Mouse (Mus musculus) lung, postnatal 36 days (tissue): ENCODE measurements at regions not wholly inside any gene's neighbourhood (a gene's known extent, or its start where the extent isn't known, plus 50 kb on each side); places are given as distances from the start of the nearest gene placed in this dataset.

ENCODE experiments used
- DNase-seq: peaks from one replicate; pipeline ENCODE4 v3.0.0; 2022; ENCODE audit warnings: mixed read lengths

GRCm38 (mm10) chr12:59582587-59582986 lies 363.1 kb upstream of the Fbxo33 start:
- no peak for DNase-seq

- DNase-seq = no peak
These were observed 360.2 kb upstream of the Fbxo33 start for GRCm38 (mm10) chr12:59579694-59580093.

- DNase-seq = no peak
These were observed 344.4 kb upstream of the Fbxo33 start for GRCm38 (mm10) chr12:59563960-59564359.

- DNase-seq = no peak
These were observed 320.3 kb upstream of the Fbxo33 start for GRCm38 (mm10) chr12:59539788-59540187.

GRCm38 (mm10) chr12:59530521-59530920 lies 311.0 kb upstream of the Fbxo33 start:
- no peak for DNase-seq

GRCm38 (mm10) chr12:59523368-59523767 lies 303.8 kb upstream of the Fbxo33 start:
- DNase-seq = no peak

- DNase-seq = no peak
These were observed 302.4 kb upstream of the Fbxo33 start for GRCm38 (mm10) chr12:59521946-59522345.

- DNase-seq = no peak
These were observed 290.3 kb upstream of the Fbxo33 start for GRCm38 (mm10) chr12:59509857-59510256.

- DNase-seq = no peak
These were observed 289.6 kb upstream of the Fbxo33 start for GRCm38 (mm10) chr12:59509175-59509574.

- DNase-seq = no peak
These were observed 287.9 kb upstream of the Fbxo33 start for GRCm38 (mm10) chr12:59507431-59507830.

GRCm38 (mm10) chr12:59497434-59497833 lies 277.9 kb upstream of the Fbxo33 start:
- DNase-seq = no peak

- DNase-seq = no peak
These were observed 268.5 kb upstream of the Fbxo33 start for GRCm38 (mm10) chr12:59488019-59488418.

- no peak for DNase-seq
These were observed 268.0 kb upstream of the Fbxo33 start for GRCm38 (mm10) chr12:59487507-59487906.

GRCm38 (mm10) chr12:59460997-59461961 lies 241.8 kb upstream of the Fbxo33 start:
- DNase-seq = no peak

- DNase-seq = peak; percentile 0
These were observed 236.8 kb upstream of the Fbxo33 start for GRCm38 (mm10) chr12:59456175-59456851.

- DNase-seq = no peak
These were observed 195.5 kb upstream of the Fbxo33 start for GRCm38 (mm10) chr12:59415051-59415450.

GRCm38 (mm10) chr12:59411491-59411890 lies 192.0 kb upstream of the Fbxo33 start:
- DNase-seq = no peak

- no peak for DNase-seq
These were observed 171.6 kb upstream of the Fbxo33 start for GRCm38 (mm10) chr12:59391103-59391502.

- DNase-seq = peak; percentile 25
These were observed 163.3 kb upstream of the Fbxo33 start for GRCm38 (mm10) chr12:59382812-59383211.

- DNase-seq = no peak
These were observed 122.1 kb upstream of the Fbxo33 start for GRCm38 (mm10) chr12:59341586-59341985.

- DNase-seq = no peak
These were observed 111.2 kb upstream of the Fbxo33 start for GRCm38 (mm10) chr12:59330753-59331152.

GRCm38 (mm10) chr12:59312703-59313102 lies 93.2 kb upstream of the Fbxo33 start:
- DNase-seq = no peak

- DNase-seq = no peak
These were observed 88.4 kb upstream of the Fbxo33 start for GRCm38 (mm10) chr12:59307958-59308357.

- DNase-seq = no peak
These were observed 85.0 kb upstream of the Fbxo33 start for GRCm38 (mm10) chr12:59304522-59304921.
